Mouse (Mus musculus): ENCODE measurements around the gene Ptpn6. TPM values are rescaled to one million over a fixed set of nuclear protein-coding genes. Genes with fewer than 3 reads are reported as not detected.

Gene Ptpn6
- total and polyA plus RNA-seq, 3 experiments = 91.9 to 184 TPM; not detected in 1

DNA sequence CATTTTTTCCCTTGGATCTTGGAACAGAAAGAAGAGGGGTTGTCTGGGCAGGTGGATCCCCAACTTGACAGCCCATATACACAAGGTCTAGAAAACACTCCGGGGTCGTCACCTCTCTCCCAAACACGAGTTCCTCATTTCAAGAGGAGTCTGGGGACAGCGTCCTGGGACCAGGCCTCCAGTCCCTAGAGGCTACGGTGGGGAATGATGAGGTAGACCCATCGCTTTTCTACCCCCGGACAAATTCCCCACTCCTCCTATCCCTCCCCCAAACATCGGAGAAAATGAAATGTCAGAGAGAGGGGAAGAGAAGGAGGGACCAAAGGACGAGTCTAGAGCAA lies 30.2 kb upstream of the Ptpn6 start:
- no peaks in the 10 kb centered on the region; the same call in 1 of the 2 replicates for H3K79me2 ChIP-seq (ENCODE audit: control insufficient read depth, insufficient read depth, low read length, poor library complexity)
- H3K4me3 ChIP-seq (ENCODE audit: control insufficient read depth in 1 of 2, insufficient read depth in 1 of 2, low read depth in 2 of 2, low read length in 2 of 2) = peak overlapping the region; percentile 75 to 80
- peaks cover 0 to 15% of the 10 kb centered on the region in 2 experiments; a peak in 2 of 4 replicates for H3K4me1 ChIP-seq (ENCODE audit: control insufficient read depth in 1 of 2, insufficient read depth in 2 of 2, low read length in 2 of 2)
- peak overlapping the region; percentile 71 for H3K9ac ChIP-seq (ENCODE audit: control insufficient read depth, low read depth, low read length, poor library complexity, severe bottlenecking)
- H3K27me3 ChIP-seq (ENCODE audit: control insufficient read depth in 1 of 2, insufficient read depth in 2 of 2, low read length in 2 of 2) = peaks cover 0 to 2% of the 10 kb centered on the region in 2 experiments; a peak in 1 of 4 replicates
- H3K36me3 ChIP-seq (ENCODE audit: control insufficient read depth in 1 of 2, insufficient read depth in 2 of 2, low read length in 2 of 2) = peaks cover 0 to 6% of the 10 kb centered on the region in 2 experiments; a peak in 1 of 4 replicates
- DNase-seq (ENCODE audit: low read depth, low spot score) = peak; percentile 61
- no peaks in the 10 kb centered on the region for H3K9me3 ChIP-seq (replicated peaks; ENCODE audit: insufficient read depth, low read length)
- TF ChIP-seq UBTF (IDR thresholded peaks at IDR 0.05; ENCODE audit: borderline replicate concordance, insufficient read depth, low read depth, low read length) (peak; percentile 4; the same call in 1 of the 2 replicates), CHD2 (IDR thresholded peaks at IDR 0.05; ENCODE audit: low read length) (no peak)
- no peak overlapping the region for H3K27ac ChIP-seq (ENCODE audit: control insufficient read depth, low read depth, low read length)

DNA sequence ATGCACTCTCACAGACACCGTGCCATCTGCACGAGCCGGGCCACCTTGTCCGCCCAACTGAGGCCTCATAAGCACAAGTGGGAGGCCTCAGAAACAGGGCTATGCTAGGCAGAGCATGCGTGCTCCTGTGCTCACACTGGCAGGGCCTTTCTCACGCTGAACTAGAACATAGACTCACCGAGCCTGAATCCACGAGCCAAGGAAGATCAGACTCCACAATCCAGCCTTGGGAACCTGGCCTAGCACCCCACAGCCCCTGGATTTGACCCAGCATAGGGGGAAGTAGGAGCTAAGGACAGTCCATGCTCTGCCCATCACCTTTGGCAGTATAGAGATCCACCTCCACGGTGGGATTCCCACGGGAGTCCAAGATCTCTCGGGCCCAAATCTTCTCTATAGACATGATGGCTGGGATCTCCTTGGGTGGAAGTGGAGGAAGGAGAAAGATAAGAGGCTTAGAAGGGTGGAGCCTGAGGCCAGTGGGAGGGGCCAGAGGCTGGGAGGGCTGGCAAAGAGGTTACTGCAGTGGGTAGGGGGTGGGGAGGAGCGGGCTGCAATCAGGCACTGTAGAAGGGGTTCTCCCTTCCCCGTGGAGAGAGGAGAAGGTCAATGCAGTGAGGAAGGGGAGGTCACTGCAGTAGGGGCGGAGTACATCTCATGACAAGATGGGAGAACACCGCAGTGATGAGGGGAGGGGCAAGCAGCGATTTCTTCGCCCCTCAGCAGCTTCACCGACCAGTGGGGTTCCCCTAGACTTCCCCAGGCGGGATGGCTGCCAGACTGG lies 29.6 kb upstream of the Ptpn6 start:
- Histone ChIP-seq H3K9ac (ENCODE audit: control insufficient read depth, low read depth, low read length, poor library complexity, severe bottlenecking) (peak overlapping the region; percentile 71), H3K27ac (ENCODE audit: control insufficient read depth, low read depth, low read length) (no peak overlapping the region), H3K4me1 (ENCODE audit: control insufficient read depth in 1 of 2, insufficient read depth in 2 of 2, low read length in 2 of 2) (peaks cover 0 to 15% of the 10 kb centered on the region in 2 experiments; a peak in 2 of 4 replicates), H3K79me2 (ENCODE audit: control insufficient read depth, insufficient read depth, low read length, poor library complexity) (no peaks in the 10 kb centered on the region; the same call in 1 of the 2 replicates), H3K36me3 (ENCODE audit: control insufficient read depth in 1 of 2, insufficient read depth in 2 of 2, low read length in 2 of 2) (peaks cover 0 to 6% of the 10 kb centered on the region in 2 experiments; a peak in 1 of 4 replicates), H3K9me3 (replicated peaks; ENCODE audit: insufficient read depth, low read length) (no peaks in the 10 kb centered on the region), H3K4me3 (ENCODE audit: control insufficient read depth in 1 of 2, insufficient read depth in 1 of 2, low read depth in 2 of 2, low read length in 2 of 2) (peak overlapping the region; percentile 75 to 80), H3K27me3 (ENCODE audit: control insufficient read depth in 1 of 2, insufficient read depth in 2 of 2, low read length in 2 of 2) (peaks cover 0 to 1% of the 10 kb centered on the region in 2 experiments; a peak in 1 of 4 replicates)
- no peak for TF ChIP-seq ELF1 (IDR thresholded peaks at IDR 0.05; ENCODE audit: low read depth, low read length)
- no peak for TF ChIP-seq ZMIZ1 (IDR thresholded peaks at IDR 0.05; ENCODE audit: low read depth, low read length)
- 0 out of 2 replicates have a peak, but pooled peaks have one; percentile 9 for TF ChIP-seq NELFE (IDR thresholded peaks at IDR 0.05; ENCODE audit: low read depth, low read length)
- 0 out of 2 replicates have a peak, but pooled peaks have one; percentile 31 for TF ChIP-seq MXI1 (IDR thresholded peaks at IDR 0.05; ENCODE audit: low read depth, low read length)
- no peak for TF ChIP-seq JUND (IDR thresholded peaks at IDR 0.05; ENCODE audit: low read depth, low read length)
- no peak for TF ChIP-seq ETS1 (IDR thresholded peaks at IDR 0.05; ENCODE audit: low read depth, low read length)
- TF ChIP-seq MAX (IDR thresholded peaks at IDR 0.05; ENCODE audit: low read length) = no peak
- TF ChIP-seq SIN3A (IDR thresholded peaks at IDR 0.05; ENCODE audit: low read length) = 0 out of 2 replicates have a peak, but pooled peaks have one; percentile 5
- TF ChIP-seq CHD1 (IDR thresholded peaks at IDR 0.05; ENCODE audit: low read depth, low read length) = no peak
- no peak for TF ChIP-seq TAL1 (IDR thresholded peaks at IDR 0.05; ENCODE audit: low read length)
- no peak for TF ChIP-seq TCF12 (IDR thresholded peaks at IDR 0.05; ENCODE audit: low read depth, low read length)
- TF ChIP-seq GATA1 (IDR thresholded peaks at IDR 0.05; ENCODE audit: low read depth, low read length) = peak; percentile 11; the same call in 1 of the 2 replicates
- TF ChIP-seq GABPA (IDR thresholded peaks at IDR 0.05; ENCODE audit: low read depth, low read length) = no peak
- TF ChIP-seq CTCF (IDR thresholded peaks at IDR 0.05 in 2 of 3, conservative IDR thresholded peaks at IDR 0.05 in 1 of 3; ENCODE audit: control insufficient read depth in 1 of 3, insufficient read depth in 1 of 3, low read depth in 2 of 3, low read length in 3 of 3, poor library complexity in 1 of 3, severe bottlenecking in 1 of 3) = no peak
- TF ChIP-seq MAZ (IDR thresholded peaks at IDR 0.05; ENCODE audit: low read depth, low read length) = peak; percentile 39; the same call in 1 of the 2 replicates
- DNase-seq (ENCODE audit: low read depth, low spot score) = peak; percentile 78
